Comparison of ENCODE assay signal across 8 mouse cellular contexts in the genomic region with DNA sequence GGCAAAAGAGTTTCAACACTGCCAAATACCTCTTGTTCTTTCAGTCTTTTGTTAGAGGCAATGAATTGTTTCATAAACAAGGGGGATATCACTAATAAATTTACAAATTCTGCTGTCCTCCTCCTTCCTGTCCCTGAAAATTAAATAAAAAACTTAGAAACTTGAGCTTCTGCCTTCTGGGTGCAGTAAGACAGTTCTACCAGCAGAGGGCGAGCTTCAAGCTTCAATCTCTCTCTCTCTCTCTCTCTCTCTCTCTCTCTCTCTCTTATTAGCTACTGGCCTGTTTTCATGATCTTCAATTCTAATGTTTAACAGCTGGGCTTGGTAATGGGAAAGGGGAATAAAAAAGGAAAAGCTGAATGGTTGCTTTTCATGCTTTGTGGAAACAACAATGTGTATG.
DNase-seq lines count a peak whose midpoint lies in the region; ATAC-seq and TF ChIP-seq lines count a peak whose summit lies in the region.

No protein-coding gene starts in this region.

- no peak for TF ChIP-seq EP300 in heart, postnatal 0 days (IDR thresholded peaks at IDR 0.05; ENCODE audit: low read depth)

- peak; percentile 70 for TF ChIP-seq CTCF in heart, postnatal 0 days (IDR thresholded peaks at IDR 0.05; ENCODE audit: low read depth)

- WGBS in heart, postnatal 0 days, result 0% methylated on average over 1 of the region's 1 CpGs
- 0% methylated on average over 1 of the region's 1 CpGs for WGBS in neural tube, embryonic 13.5 days

- H3K4me2 ChIP-seq in heart, postnatal 0 days (ENCODE audit: low read depth, low read length), result no peak overlapping the region
- H3K4me2 ChIP-seq in neural tube, embryonic 13.5 days, result peak overlapping the region; percentile 98; the same call in 1 of the 2 replicates

- H3K27ac ChIP-seq in heart, postnatal 0 days (ENCODE audit: low read depth), result no peak overlapping the region
- peak overlapping the region; percentile 54; the same call in 1 of the 2 replicates for H3K27ac ChIP-seq in neural tube, embryonic 13.5 days (replicated peaks)

- no peak overlapping the region for H3K9ac ChIP-seq in heart, postnatal 0 days (replicated peaks; ENCODE audit: low read depth, low read length)
- no peak overlapping the region for H3K9ac ChIP-seq in neural tube, embryonic 13.5 days

- DNase-seq in heart, postnatal 0 days (ENCODE audit: low spot score), result peak; percentile 24
- DNase-seq in heart, adult 11 months, result no peak
- no peak for DNase-seq in neural tube, embryonic 10.5 days (ENCODE audit: extremely low spot score, low spot score)
- peak; percentile 60 for DNase-seq in cerebellum, adult 8-10 months
- DNase-seq in induced T-regulatory cell, adult 2 months (ENCODE audit: low read depth), result peak; percentile 7
- no peak for DNase-seq in thymus, postnatal 10 days (ENCODE audit: low spot score in 2 of 2)

- ATAC-seq in heart, postnatal 0 days (ENCODE audit: insufficient read depth, low read depth), result no peak
- no peak for ATAC-seq in neural tube, embryonic 13.5 days (ENCODE audit: low read depth)
- no peak for ATAC-seq in CD4-positive, CD25-positive, alpha-beta regulatory T cell, adult 4 months

- no peaks in the 10 kb centered on the region for H3K4me1 ChIP-seq in heart, postnatal 0 days (ENCODE audit: control insufficient read depth, insufficient read depth)
- peaks cover 30% of the 10 kb centered on the region for H3K4me1 ChIP-seq in neural tube, embryonic 13.5 days (replicated peaks)

- peaks cover 32% of the 10 kb centered on the region for H3K27me3 ChIP-seq in heart, postnatal 0 days (ENCODE audit: control insufficient read depth, insufficient read depth, low read length)
- H3K27me3 ChIP-seq in neural tube, embryonic 13.5 days, result peaks cover 20% of the 10 kb centered on the region

- H3K4me3 ChIP-seq in heart, postnatal 0 days (ENCODE audit: low read depth, low read length), result no peak overlapping the region
- H3K4me3 ChIP-seq in neural tube, embryonic 13.5 days, result no peak overlapping the region

- H3K9me3 ChIP-seq in heart, postnatal 0 days (replicated peaks; ENCODE audit: control insufficient read depth, low read length), result no peaks in the 10 kb centered on the region
- H3K9me3 ChIP-seq in neural tube, embryonic 13.5 days, result no peaks in the 10 kb centered on the region

- no peaks in the 10 kb centered on the region for H3K36me3 ChIP-seq in heart, postnatal 0 days (replicated peaks; ENCODE audit: control insufficient read depth, insufficient read depth, low read length)
- H3K36me3 ChIP-seq in neural tube, embryonic 13.5 days, result no peaks in the 10 kb centered on the region

Comparison
In these comparisons a context has a peak if more than half of its experiments do, and no peak if none do; other contexts are left out.
1. DNase-seq: peak in heart, postnatal 0 days (single experiment), cerebellum, adult 8-10 months (single experiment) and induced T-regulatory cell, adult 2 months (single experiment); none in heart, adult 11 months (single experiment), neural tube, embryonic 10.5 days (single experiment) and thymus, postnatal 10 days (0 of 2).